Mouse (Mus musculus): ENCODE measurements around the gene Irf8. TPM values are rescaled to one million over a fixed set of nuclear protein-coding genes. Genes with fewer than 3 reads are reported as not detected.
A peak's percentile ranks its signal among the peaks of the same experiment; 100 is the strongest.

Irf8 gene
- polyA plus RNA-seq, 1 experiment from 2014 or later: 19.1 TPM

DNA sequence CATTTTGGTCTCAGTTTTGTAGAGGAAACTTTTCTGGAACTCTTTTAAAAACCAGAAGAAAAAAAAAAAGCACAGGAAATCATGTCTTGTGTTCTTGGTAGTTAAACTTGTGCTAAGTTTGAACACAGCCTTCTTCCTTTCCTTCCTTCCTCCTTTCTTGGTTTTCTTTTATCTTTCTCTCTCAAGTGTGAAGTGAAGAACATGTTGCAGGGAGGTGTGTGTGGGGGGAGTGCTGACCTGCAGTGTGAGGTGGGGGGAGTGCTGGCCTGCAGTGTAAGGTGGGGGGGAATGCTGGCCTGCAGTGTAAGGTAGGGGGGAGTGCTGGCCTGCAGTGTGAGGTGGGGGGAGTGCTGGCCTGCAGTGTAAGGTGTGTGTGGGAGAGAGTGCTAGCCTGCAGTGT is 28.5 kb downstream of the Irf8 start:
- Histone ChIP-seq H3K4me3 (ENCODE audit: low read length) (no peak overlapping the region), H3K4me1 (replicated peaks; ENCODE audit: control insufficient read depth, insufficient read depth, low read length) (no peaks in the 10 kb centered on the region), H3K9me3 (ENCODE audit: control insufficient read depth, low read length) (no peaks in the 10 kb centered on the region), H3K9ac (ENCODE audit: low read length) (no peak overlapping the region), H3K4me2 (ENCODE audit: low read depth, low read length) (no peak overlapping the region), H3K27ac (ENCODE audit: low read length) (no peak overlapping the region), H3K27me3 (ENCODE audit: control insufficient read depth, insufficient read depth, low read depth, low read length) (no peaks in the 10 kb centered on the region), H3K36me3 (ENCODE audit: control insufficient read depth, insufficient read depth, low read length) (no peaks in the 10 kb centered on the region)
- no peak for ATAC-seq (ENCODE audit: low read depth)

DNA sequence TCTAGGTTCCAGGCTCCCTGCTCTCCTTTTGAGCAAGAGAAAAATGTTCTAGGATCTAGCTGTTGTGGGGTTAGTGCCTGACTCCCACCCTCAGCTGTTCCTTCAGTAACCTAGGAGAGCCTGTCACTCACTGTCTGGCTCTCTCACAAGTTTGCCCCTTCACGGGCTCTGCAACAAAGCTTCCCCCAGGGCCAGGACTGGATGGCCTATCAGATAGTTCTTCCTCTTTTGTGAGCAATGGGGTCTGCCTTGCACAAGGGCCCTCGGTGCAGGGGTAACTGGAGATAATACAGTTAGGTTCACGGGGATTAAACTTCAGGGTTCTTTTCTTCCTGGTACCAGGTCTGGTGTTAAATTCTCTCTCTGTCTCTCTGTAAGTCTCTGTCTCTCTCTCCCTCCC is 30.5 kb downstream of the Irf8 start:
- Histone ChIP-seq H3K4me1 (replicated peaks; ENCODE audit: control insufficient read depth, insufficient read depth, low read length) (no peaks in the 10 kb centered on the region), H3K9ac (ENCODE audit: low read length) (no peak overlapping the region), H3K9me3 (ENCODE audit: control insufficient read depth, low read length) (no peaks in the 10 kb centered on the region), H3K4me2 (ENCODE audit: low read depth, low read length) (no peak overlapping the region), H3K36me3 (ENCODE audit: control insufficient read depth, insufficient read depth, low read length) (no peaks in the 10 kb centered on the region), H3K27ac (ENCODE audit: low read length) (no peak overlapping the region), H3K4me3 (ENCODE audit: low read length) (no peak overlapping the region), H3K27me3 (ENCODE audit: control insufficient read depth, insufficient read depth, low read depth, low read length) (no peaks in the 10 kb centered on the region)
- WGBS: 34% methylated on average over 3 of the region's 3 CpGs
- ATAC-seq (ENCODE audit: low read depth): no peak

DNA sequence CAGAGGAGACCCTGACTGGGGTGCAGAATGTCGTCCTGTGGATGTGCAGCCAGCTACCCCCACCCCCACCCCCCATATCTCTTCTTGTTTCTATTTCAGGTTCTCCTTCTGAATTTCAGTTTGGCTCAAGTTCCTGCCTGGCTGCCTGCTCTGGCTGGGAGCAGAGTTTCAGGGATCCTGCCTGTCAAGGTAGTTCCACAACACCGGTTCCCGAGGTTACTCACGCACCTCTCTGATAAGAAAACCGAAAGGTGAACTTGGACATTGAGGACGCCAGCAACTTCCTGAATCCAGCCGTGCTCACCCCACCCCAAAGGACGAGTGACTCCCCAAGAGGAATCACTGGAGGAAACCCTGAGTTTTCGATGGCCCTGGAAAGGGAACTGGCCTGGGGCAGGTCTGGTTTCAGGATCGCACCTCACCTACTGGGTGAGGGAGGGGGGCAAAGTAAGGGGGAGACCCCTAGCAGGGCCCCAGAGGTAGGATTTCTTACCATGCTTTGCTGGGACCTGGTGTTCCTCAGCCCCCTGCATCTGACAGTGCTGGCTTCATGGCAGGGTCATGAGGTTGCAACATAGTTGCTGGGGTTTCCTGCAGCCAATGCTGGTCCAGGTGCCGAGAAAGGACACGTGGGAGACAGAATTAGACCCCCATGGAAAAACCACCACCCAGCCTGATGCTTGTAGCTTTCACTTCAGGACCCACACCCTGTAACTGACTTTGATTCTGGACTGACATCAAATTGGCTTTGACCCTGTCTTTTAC is 32.5 kb downstream of the Irf8 start:
- Histone ChIP-seq H3K27me3 (ENCODE audit: control insufficient read depth, insufficient read depth, low read depth, low read length) (no peaks in the 10 kb centered on the region), H3K27ac (ENCODE audit: low read length) (no peak overlapping the region), H3K4me1 (replicated peaks; ENCODE audit: control insufficient read depth, insufficient read depth, low read length) (no peaks in the 10 kb centered on the region), H3K4me3 (ENCODE audit: low read length) (no peak overlapping the region), H3K9me3 (ENCODE audit: control insufficient read depth, low read length) (no peaks in the 10 kb centered on the region), H3K4me2 (ENCODE audit: low read depth, low read length) (no peak overlapping the region), H3K9ac (ENCODE audit: low read length) (no peak overlapping the region), H3K36me3 (ENCODE audit: control insufficient read depth, insufficient read depth, low read length) (no peaks in the 10 kb centered on the region)
- no peak for ATAC-seq (ENCODE audit: low read depth)
- 47% methylated on average over 12 of the region's 12 CpGs for WGBS

DNA sequence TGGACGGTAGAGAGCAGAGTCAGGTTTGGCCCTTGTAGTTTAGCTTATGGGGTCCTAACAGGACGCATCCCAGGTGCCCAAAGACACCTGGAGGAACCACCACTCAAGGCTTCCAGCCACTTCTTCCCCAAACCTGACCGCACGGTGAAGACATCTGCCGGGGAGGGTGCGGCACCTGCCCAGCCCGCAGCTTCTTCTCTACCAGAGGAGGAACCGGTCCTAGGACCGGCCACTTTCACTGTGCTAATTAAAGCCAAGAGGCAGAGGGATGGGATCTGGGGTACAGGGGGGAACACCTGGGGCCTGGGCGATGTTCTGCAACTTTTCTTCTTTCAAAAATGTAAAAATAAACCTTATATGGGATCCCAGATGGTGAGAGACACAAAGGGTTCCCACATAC is 41.0 kb downstream of the Irf8 start:
- H3K9me3 ChIP-seq (ENCODE audit: control insufficient read depth, low read length): peaks cover 3% of the 10 kb centered on the region; the same call in 1 of the 2 replicates
- ATAC-seq (ENCODE audit: low read depth): no peak
- no peak overlapping the region for H3K9ac ChIP-seq (ENCODE audit: low read length)
- H3K4me2 ChIP-seq (ENCODE audit: low read depth, low read length): no peak overlapping the region
- H3K4me3 ChIP-seq (ENCODE audit: low read length): no peak overlapping the region
- 86% methylated on average over 10 of the region's 10 CpGs for WGBS
- no peaks in the 10 kb centered on the region for H3K4me1 ChIP-seq (replicated peaks; ENCODE audit: control insufficient read depth, insufficient read depth, low read length)
- no peaks in the 10 kb centered on the region for H3K36me3 ChIP-seq (ENCODE audit: control insufficient read depth, insufficient read depth, low read length)
- no peaks in the 10 kb centered on the region; the same call in 1 of the 2 replicates for H3K27me3 ChIP-seq (ENCODE audit: control insufficient read depth, insufficient read depth, low read depth, low read length)
- H3K27ac ChIP-seq (ENCODE audit: low read length): no peak overlapping the region

DNA sequence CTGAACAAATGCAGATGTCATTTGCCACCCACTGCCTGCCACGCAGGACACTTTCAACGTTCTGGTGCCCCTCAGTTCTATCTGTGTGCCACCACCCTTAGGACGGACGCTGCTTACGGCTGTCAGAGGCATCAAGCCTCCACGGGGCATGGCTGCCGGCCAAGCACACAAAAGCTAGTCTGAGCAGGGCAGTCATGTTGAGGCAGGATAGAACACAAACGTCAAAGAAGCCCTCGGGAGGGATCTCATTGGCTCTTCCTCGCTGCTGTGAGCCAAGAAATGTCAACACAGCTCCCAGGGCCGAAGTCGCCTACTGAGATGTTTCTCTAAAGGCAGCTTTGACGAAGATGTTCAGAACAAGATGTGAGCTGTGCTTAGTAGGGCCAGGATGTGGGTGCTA is 41.6 kb downstream of the Irf8 start:
- Histone ChIP-seq H3K4me3 (ENCODE audit: low read length) (no peak overlapping the region), H3K27me3 (ENCODE audit: control insufficient read depth, insufficient read depth, low read depth, low read length) (no peaks in the 10 kb centered on the region; the same call in 1 of the 2 replicates), H3K36me3 (ENCODE audit: control insufficient read depth, insufficient read depth, low read length) (no peaks in the 10 kb centered on the region), H3K4me2 (ENCODE audit: low read depth, low read length) (no peak overlapping the region), H3K4me1 (replicated peaks; ENCODE audit: control insufficient read depth, insufficient read depth, low read length) (no peaks in the 10 kb centered on the region), H3K9ac (ENCODE audit: low read length) (no peak overlapping the region), H3K9me3 (ENCODE audit: control insufficient read depth, low read length) (peaks cover 3% of the 10 kb centered on the region; the same call in 1 of the 2 replicates), H3K27ac (ENCODE audit: low read length) (no peak overlapping the region)
- ATAC-seq (ENCODE audit: low read depth): peak; percentile 54; the same call in 1 of the 2 replicates
- 34% methylated on average over 13 of the region's 13 CpGs for WGBS

DNA sequence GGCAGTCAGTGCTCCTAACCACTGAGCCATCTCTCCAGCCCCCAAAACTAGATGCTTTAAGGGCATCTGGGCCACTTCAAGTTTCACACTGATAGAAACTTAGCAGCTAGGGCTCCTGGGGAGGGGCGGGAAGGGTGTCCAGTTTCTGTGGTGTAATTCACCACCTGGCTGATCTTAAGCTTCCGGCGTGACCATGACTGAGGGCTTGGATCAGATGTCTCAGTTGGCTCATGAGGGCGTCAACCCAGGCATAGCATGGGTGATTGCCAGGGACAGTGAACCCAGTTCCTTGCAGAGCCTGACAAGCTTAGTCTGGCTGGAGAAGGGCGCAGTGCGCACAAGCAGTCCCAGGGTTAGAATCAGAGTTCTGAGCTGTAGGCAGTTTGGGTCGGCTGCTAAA is 42.9 kb downstream of the Irf8 start:
- WGBS: 95% methylated on average over 7 of the region's 7 CpGs
- no peak overlapping the region for H3K4me2 ChIP-seq (ENCODE audit: low read depth, low read length)
- H3K9me3 ChIP-seq (ENCODE audit: control insufficient read depth, low read length): peaks cover 3% of the 10 kb centered on the region; the same call in 1 of the 2 replicates
- no peaks in the 10 kb centered on the region for H3K36me3 ChIP-seq (ENCODE audit: control insufficient read depth, insufficient read depth, low read length)
- no peak for ATAC-seq (ENCODE audit: low read depth)
- no peaks in the 10 kb centered on the region for H3K4me1 ChIP-seq (replicated peaks; ENCODE audit: control insufficient read depth, insufficient read depth, low read length)
- no peak overlapping the region for H3K27ac ChIP-seq (ENCODE audit: low read length)
- H3K9ac ChIP-seq (ENCODE audit: low read length): no peak overlapping the region
- no peaks in the 10 kb centered on the region; the same call in 1 of the 2 replicates for H3K27me3 ChIP-seq (ENCODE audit: control insufficient read depth, insufficient read depth, low read depth, low read length)
- H3K4me3 ChIP-seq (ENCODE audit: low read length): no peak overlapping the region

DNA sequence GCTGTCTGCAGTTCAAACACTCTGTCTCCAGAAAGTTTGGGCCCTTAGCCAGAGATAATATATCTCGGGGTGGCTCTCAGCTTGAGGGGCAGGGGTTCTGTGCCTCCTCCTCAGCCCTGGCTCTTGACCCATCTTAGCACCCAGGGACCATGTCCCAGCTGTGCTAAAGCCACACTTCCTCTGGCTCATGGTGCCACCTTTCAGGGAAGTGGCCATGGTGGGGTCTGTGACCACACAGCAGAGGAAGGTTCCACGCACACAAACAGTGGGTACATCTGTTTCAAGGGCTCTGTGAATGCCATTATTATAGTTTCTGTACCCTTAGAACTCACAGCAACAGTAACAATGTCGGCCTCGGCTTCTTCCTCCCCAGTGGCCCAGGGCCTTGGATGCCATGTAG is 47.6 kb downstream of the Irf8 start:
- Histone ChIP-seq H3K4me1 (replicated peaks; ENCODE audit: control insufficient read depth, insufficient read depth, low read length) (no peaks in the 10 kb centered on the region), H3K27me3 (ENCODE audit: control insufficient read depth, insufficient read depth, low read depth, low read length) (no peaks in the 10 kb centered on the region; the same call in 1 of the 2 replicates), H3K27ac (ENCODE audit: low read length) (no peak overlapping the region), H3K36me3 (ENCODE audit: control insufficient read depth, insufficient read depth, low read length) (no peaks in the 10 kb centered on the region), H3K9me3 (ENCODE audit: control insufficient read depth, low read length) (peaks cover 3% of the 10 kb centered on the region; the same call in 1 of the 2 replicates), H3K4me3 (ENCODE audit: low read length) (no peak overlapping the region), H3K9ac (ENCODE audit: low read length) (no peak overlapping the region), H3K4me2 (ENCODE audit: low read depth, low read length) (no peak overlapping the region)
- 79% methylated on average over 4 of the region's 4 CpGs for WGBS
- ATAC-seq (ENCODE audit: low read depth): no peak

DNA sequence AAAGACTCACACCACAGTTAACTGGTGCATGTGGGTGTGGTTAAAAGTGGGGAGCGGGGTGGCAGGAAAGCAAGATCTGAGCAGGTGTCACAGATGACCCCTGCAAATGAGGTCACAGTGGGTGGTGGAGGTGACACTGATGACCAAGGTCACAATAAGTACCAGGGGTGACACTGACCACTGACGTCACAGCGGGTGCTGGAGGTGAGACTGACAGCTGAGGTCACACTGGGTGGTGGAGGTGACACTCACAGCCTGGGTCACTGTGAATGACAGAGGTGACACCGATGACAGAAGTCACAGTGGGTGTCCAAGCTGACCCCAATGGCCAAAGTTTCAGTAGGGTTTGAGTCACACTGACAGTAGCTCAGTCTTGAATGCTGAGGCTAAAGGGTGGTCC is 50.6 kb downstream of the Irf8 start:
- 53% methylated on average over 4 of the region's 4 CpGs for WGBS
- Histone ChIP-seq H3K27ac (ENCODE audit: low read length) (no peak overlapping the region), H3K4me3 (ENCODE audit: low read length) (no peak overlapping the region), H3K9ac (ENCODE audit: low read length) (no peak overlapping the region), H3K4me2 (ENCODE audit: low read depth, low read length) (no peak overlapping the region), H3K4me1 (replicated peaks; ENCODE audit: control insufficient read depth, insufficient read depth, low read length) (no peaks in the 10 kb centered on the region), H3K36me3 (ENCODE audit: control insufficient read depth, insufficient read depth, low read length) (no peaks in the 10 kb centered on the region), H3K9me3 (ENCODE audit: control insufficient read depth, low read length) (no peaks in the 10 kb centered on the region), H3K27me3 (ENCODE audit: control insufficient read depth, insufficient read depth, low read depth, low read length) (no peaks in the 10 kb centered on the region)
- no peak for ATAC-seq (ENCODE audit: low read depth)

DNA sequence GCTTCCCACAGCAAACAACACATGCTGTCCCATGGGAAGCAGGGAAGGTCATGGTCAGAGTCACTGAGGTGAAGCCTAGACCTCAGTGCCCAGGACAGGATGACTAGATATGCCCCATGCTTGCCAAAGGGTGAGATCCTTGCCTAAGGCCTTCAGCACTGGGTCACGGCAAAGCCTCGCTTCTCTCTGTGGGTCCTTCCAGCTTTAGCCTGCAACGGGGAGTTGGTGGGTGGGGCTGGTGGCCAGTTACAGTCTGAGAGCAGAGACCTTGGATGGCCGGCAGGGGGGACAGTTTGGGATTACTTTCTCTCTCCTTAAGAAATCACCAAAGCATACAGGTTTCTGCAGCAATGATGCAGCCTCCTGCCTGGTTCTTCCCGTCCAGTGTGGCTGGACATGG is 51.5 kb downstream of the Irf8 start:
- no peak overlapping the region for H3K9ac ChIP-seq (ENCODE audit: low read length)
- 34% methylated on average over 5 of the region's 5 CpGs for WGBS
- no peak overlapping the region for H3K4me3 ChIP-seq (ENCODE audit: low read length)
- no peak overlapping the region for H3K27ac ChIP-seq (ENCODE audit: low read length)
- ATAC-seq (ENCODE audit: low read depth): no peak
- H3K9me3 ChIP-seq (ENCODE audit: control insufficient read depth, low read length): no peaks in the 10 kb centered on the region
- no peaks in the 10 kb centered on the region for H3K4me1 ChIP-seq (replicated peaks; ENCODE audit: control insufficient read depth, insufficient read depth, low read length)
- no peaks in the 10 kb centered on the region; the same call in 1 of the 2 replicates for H3K27me3 ChIP-seq (ENCODE audit: control insufficient read depth, insufficient read depth, low read depth, low read length)
- H3K4me2 ChIP-seq (ENCODE audit: low read depth, low read length): no peak overlapping the region
- no peaks in the 10 kb centered on the region for H3K36me3 ChIP-seq (ENCODE audit: control insufficient read depth, insufficient read depth, low read length)

All from lung, embryonic 16.5 days (tissue).